Mouse (Mus musculus): Measurements from ENCODE around the gene Ccl28. TPM values are rescaled to one million over a fixed set of nuclear protein-coding genes. Genes with fewer than 3 reads are reported as not detected.

The Ccl28 gene
- total RNA-seq, 2 experiments from 2014 or later = 0.16 to 0.27 TPM

Other genes with a start within 250 kb of the Ccl28 start
- 10 to 100 TPM; 62.6 to 63.6 TPM for gene Paip1, start 195.2 kb upstream of the Ccl28 start, total RNA-seq (2021)
- 1 to 10 TPM; 6.2 to 6.5 TPM for gene 4833420G17Rik, start 161.1 kb upstream of the Ccl28 start, total RNA-seq (2021)
- 1 to 10 TPM; 6.3 to 8.6 TPM for gene Tmem267, start 135.8 kb upstream of the Ccl28 start, total RNA-seq (2021)
- under 1 TPM; 0.40 to 0.74 TPM for gene 3110070M22Rik, start 135.4 kb upstream of the Ccl28 start, total RNA-seq (2021)
- gene Hmgcs1, start 66.6 kb downstream of the Ccl28 start, total RNA-seq (2021) = 10 to 100 TPM; 32.3 to 49.3 TPM
- gene Nim1k, start 132.1 kb downstream of the Ccl28 start, total RNA-seq (2021) = 1 to 10 TPM; 1.3 to 1.7 TPM
- 10 to 100 TPM; 13.7 to 15.6 TPM for gene Zfp131, start 167.1 kb downstream of the Ccl28 start, total RNA-seq (2021)
- not detected for gene AF067063, start 206.4 kb downstream of the Ccl28 start, total RNA-seq (2021)
- not detected for gene D13Ertd608e, start 212.2 kb downstream of the Ccl28 start, total RNA-seq (2021)